Mouse (Mus musculus): ENCODE results near the gene Nubp1. TPM values are rescaled to one million over a fixed set of nuclear protein-coding genes. Genes with fewer than 3 reads are reported as not detected.

The Nubp1 gene
- polyA plus RNA-seq, 1 experiment, result 20.3 TPM

- H3K36me3 ChIP-seq (ENCODE audit: control insufficient read depth, insufficient read depth, low read length), result no peaks in the 10 kb centered on the region
- H3K27me3 ChIP-seq (ENCODE audit: control insufficient read depth, insufficient read depth, low read length), result no peaks in the 10 kb centered on the region
- H3K4me1 ChIP-seq (ENCODE audit: control insufficient read depth, insufficient read depth, insufficient read length, low read length), result peaks cover 3% of the 10 kb centered on the region; the same call in 1 of the 2 replicates
- 92% methylated on average over 4 of the region's 4 CpGs for WGBS
- H3K4me3 ChIP-seq (ENCODE audit: low read depth, low read length), result no peak overlapping the region
- no peak overlapping the region for H3K27ac ChIP-seq (ENCODE audit: insufficient read depth, low read depth, low read length)
- TF ChIP-seq POLR2A (IDR thresholded peaks at IDR 0.05; ENCODE audit: low read depth, low read length) (no peak), CTCF (IDR thresholded peaks at IDR 0.05; ENCODE audit: extremely low read depth, insufficient read length, insufficient replicate concordance, low read depth, low read length) (no peak)
These were observed 39.4 kb upstream of the Nubp1 start for GRCm38 (mm10) chr16:10372372-10372771.

- Histone ChIP-seq H3K36me3 (ENCODE audit: control insufficient read depth, insufficient read depth, low read length) (no peaks in the 10 kb centered on the region), H3K27ac (ENCODE audit: insufficient read depth, low read depth, low read length) (no peak overlapping the region), H3K4me3 (ENCODE audit: low read depth, low read length) (no peak overlapping the region), H3K4me1 (ENCODE audit: control insufficient read depth, insufficient read depth, insufficient read length, low read length) (peaks cover 3% of the 10 kb centered on the region; the same call in 1 of the 2 replicates), H3K27me3 (ENCODE audit: control insufficient read depth, insufficient read depth, low read length) (no peaks in the 10 kb centered on the region)
- no peak for TF ChIP-seq POLR2A (IDR thresholded peaks at IDR 0.05; ENCODE audit: low read depth, low read length)
- no peak for TF ChIP-seq CTCF (IDR thresholded peaks at IDR 0.05; ENCODE audit: extremely low read depth, insufficient read length, insufficient replicate concordance, low read depth, low read length)
- WGBS, result 16% methylated on average over 13 of the region's 13 CpGs
These were observed 37.3 kb upstream of the Nubp1 start for GRCm38 (mm10) chr16:10374254-10375011.

- H3K36me3 ChIP-seq (ENCODE audit: control insufficient read depth, insufficient read depth, low read length), result no peaks in the 10 kb centered on the region
- peaks cover 3% of the 10 kb centered on the region; the same call in 1 of the 2 replicates for H3K4me1 ChIP-seq (ENCODE audit: control insufficient read depth, insufficient read depth, insufficient read length, low read length)
- 27% methylated on average over 1 of the region's 1 CpGs for WGBS
- H3K27ac ChIP-seq (ENCODE audit: insufficient read depth, low read depth, low read length), result no peak overlapping the region
- TF ChIP-seq POLR2A (IDR thresholded peaks at IDR 0.05; ENCODE audit: low read depth, low read length) (no peak), CTCF (IDR thresholded peaks at IDR 0.05; ENCODE audit: extremely low read depth, insufficient read length, insufficient replicate concordance, low read depth, low read length) (no peak)
- H3K4me3 ChIP-seq (ENCODE audit: low read depth, low read length), result no peak overlapping the region
- H3K27me3 ChIP-seq (ENCODE audit: control insufficient read depth, insufficient read depth, low read length), result no peaks in the 10 kb centered on the region
These were observed 34.5 kb upstream of the Nubp1 start for GRCm38 (mm10) chr16:10377286-10377685.

- Histone ChIP-seq H3K4me1 (ENCODE audit: control insufficient read depth, insufficient read depth, insufficient read length, low read length) (peaks cover under 1% of the 10 kb centered on the region; the same call in 1 of the 2 replicates), H3K4me3 (ENCODE audit: low read depth, low read length) (no peak overlapping the region), H3K27me3 (ENCODE audit: control insufficient read depth, insufficient read depth, low read length) (no peaks in the 10 kb centered on the region), H3K27ac (ENCODE audit: insufficient read depth, low read depth, low read length) (no peak overlapping the region), H3K36me3 (ENCODE audit: control insufficient read depth, insufficient read depth, low read length) (no peaks in the 10 kb centered on the region)
- WGBS, result 54% methylated on average over 2 of the region's 2 CpGs
- TF ChIP-seq CTCF (IDR thresholded peaks at IDR 0.05; ENCODE audit: extremely low read depth, insufficient read length, insufficient replicate concordance, low read depth, low read length), result no peak
- no peak for TF ChIP-seq POLR2A (IDR thresholded peaks at IDR 0.05; ENCODE audit: low read depth, low read length)
These were observed 32.2 kb upstream of the Nubp1 start for GRCm38 (mm10) chr16:10379531-10379930.

- whole genome bisulfite sequencing, result 9% methylated on average over 8 of the region's 8 CpGs
- TF ChIP-seq POLR2A (IDR thresholded peaks at IDR 0.05; ENCODE audit: low read depth, low read length) (no peak), CTCF (IDR thresholded peaks at IDR 0.05; ENCODE audit: extremely low read depth, insufficient read length, insufficient replicate concordance, low read depth, low read length) (no peak)
- H3K36me3 ChIP-seq (ENCODE audit: control insufficient read depth, insufficient read depth, low read length), result no peaks in the 10 kb centered on the region
- no peak overlapping the region for H3K27ac ChIP-seq (ENCODE audit: insufficient read depth, low read depth, low read length)
- no peaks in the 10 kb centered on the region for H3K4me1 ChIP-seq (ENCODE audit: control insufficient read depth, insufficient read depth, insufficient read length, low read length)
- peak overlapping the region; percentile 57 for H3K4me3 ChIP-seq (ENCODE audit: low read depth, low read length)
- no peaks in the 10 kb centered on the region for H3K27me3 ChIP-seq (ENCODE audit: control insufficient read depth, insufficient read depth, low read length)
These were observed 27.7 kb upstream of the Nubp1 start for GRCm38 (mm10) chr16:10384060-10384497.

GRCm38 (mm10) chr16:10384544-10384943, 27.2 kb upstream of the Nubp1 start:
- H3K27ac ChIP-seq (ENCODE audit: insufficient read depth, low read depth, low read length), result no peak overlapping the region
- H3K4me3 ChIP-seq (ENCODE audit: low read depth, low read length), result no peak overlapping the region
- no peaks in the 10 kb centered on the region for H3K36me3 ChIP-seq (ENCODE audit: control insufficient read depth, insufficient read depth, low read length)
- no peaks in the 10 kb centered on the region for H3K27me3 ChIP-seq (ENCODE audit: control insufficient read depth, insufficient read depth, low read length)
- 66% methylated on average over 3 of the region's 3 CpGs for WGBS
- no peaks in the 10 kb centered on the region for H3K4me1 ChIP-seq (ENCODE audit: control insufficient read depth, insufficient read depth, insufficient read length, low read length)
- no peak for TF ChIP-seq POLR2A (IDR thresholded peaks at IDR 0.05; ENCODE audit: low read depth, low read length)

GRCm38 (mm10) chr16:10385261-10385660, 26.5 kb upstream of the Nubp1 start:
- no peak overlapping the region for H3K4me3 ChIP-seq (ENCODE audit: low read depth, low read length)
- no peaks in the 10 kb centered on the region for H3K27me3 ChIP-seq (ENCODE audit: control insufficient read depth, insufficient read depth, low read length)
- no peaks in the 10 kb centered on the region for H3K36me3 ChIP-seq (ENCODE audit: control insufficient read depth, insufficient read depth, low read length)
- no peak for TF ChIP-seq POLR2A (IDR thresholded peaks at IDR 0.05; ENCODE audit: low read depth, low read length)
- TF ChIP-seq CTCF (IDR thresholded peaks at IDR 0.05; ENCODE audit: extremely low read depth, insufficient read length, insufficient replicate concordance, low read depth, low read length), result no peak
- no peaks in the 10 kb centered on the region for H3K4me1 ChIP-seq (ENCODE audit: control insufficient read depth, insufficient read depth, insufficient read length, low read length)
- WGBS, result 73% methylated on average over 12 of the region's 12 CpGs
- no peak overlapping the region for H3K27ac ChIP-seq (ENCODE audit: insufficient read depth, low read depth, low read length)

Data from small intestine, adult 2 months (tissue).